Mouse (Mus musculus): ENCODE measurements around the gene Trp53rkb. TPM values are rescaled to one million over a fixed set of nuclear protein-coding genes. Genes with fewer than 3 reads are reported as not detected.

Gene Trp53rkb
- total and polyA plus RNA-seq, 2 experiments: 1.8 to 3.0 TPM

DNA sequence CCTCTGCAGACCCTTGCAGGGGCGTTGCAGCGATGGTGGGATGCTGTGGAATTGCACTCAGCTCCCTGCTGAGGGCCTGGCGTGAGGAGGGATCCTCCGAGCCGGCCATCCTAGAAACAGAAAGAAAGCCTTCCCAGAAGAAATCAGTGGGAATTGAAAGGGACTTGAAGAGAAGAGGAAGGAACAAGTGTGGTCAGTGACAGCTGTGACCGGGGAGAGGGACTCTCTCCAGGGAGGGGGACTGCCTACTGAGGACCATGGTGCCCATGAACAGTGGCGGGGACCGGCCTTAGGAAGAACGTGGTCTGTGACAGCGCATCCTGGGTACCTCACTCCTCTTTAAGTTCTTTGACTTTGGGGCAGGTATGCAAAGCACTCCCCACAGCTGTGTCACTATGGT lies 18.7 kb upstream of the Trp53rkb start:
- Histone ChIP-seq H3K79me2 (ENCODE audit: control insufficient read depth, insufficient read depth, low read length) (no peaks in the 10 kb centered on the region), H3K36me3 (ENCODE audit: control insufficient read depth, insufficient read depth, low read length) (no peaks in the 10 kb centered on the region), H3K4me3 (ENCODE audit: insufficient read depth, low read depth, low read length) (no peak overlapping the region), H3K27ac (replicated peaks; ENCODE audit: insufficient read depth, low read depth, low read length) (no peak overlapping the region), H3K9ac (ENCODE audit: low read depth, low read length) (no peak overlapping the region), H3K4me1 (ENCODE audit: control insufficient read depth, insufficient read depth, low read length) (no peaks in the 10 kb centered on the region), H3K27me3 (ENCODE audit: control insufficient read depth, insufficient read depth, low read length) (no peaks in the 10 kb centered on the region)
- 81% methylated on average over 10 of the region's 10 CpGs for WGBS
- no peak for DNase-seq (ENCODE audit: extremely low read depth, low read depth, low spot score)
- TF ChIP-seq CTCF (IDR thresholded peaks at IDR 0.05; ENCODE audit: low read depth, low read length) (no peak), POLR2A (IDR thresholded peaks at IDR 0.05; ENCODE audit: extremely low read depth, insufficient read depth, low read length) (no peak)

DNA sequence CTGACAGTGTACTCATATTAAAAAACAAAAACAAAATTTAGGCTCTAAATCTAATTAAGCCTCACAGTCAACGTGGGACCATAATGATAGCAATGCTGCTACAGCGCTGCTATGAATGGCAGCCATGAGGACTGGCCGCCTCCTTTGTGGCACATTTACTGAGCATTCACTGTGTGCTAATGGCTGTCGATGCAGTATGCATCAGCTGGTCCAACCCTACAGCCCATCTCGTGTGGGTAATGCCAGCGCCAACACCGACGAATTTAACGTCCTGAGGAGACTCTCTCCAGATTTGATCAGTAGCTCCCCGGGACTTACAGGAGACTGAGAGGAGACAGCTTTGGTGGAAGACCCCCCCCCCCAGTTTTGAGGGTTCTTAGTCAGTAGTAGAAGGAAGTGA lies 18.1 kb upstream of the Trp53rkb start:
- WGBS: 88% methylated on average over 10 of the region's 10 CpGs
- Histone ChIP-seq H3K4me3 (ENCODE audit: insufficient read depth, low read depth, low read length) (no peak overlapping the region), H3K27ac (replicated peaks; ENCODE audit: insufficient read depth, low read depth, low read length) (no peak overlapping the region), H3K9ac (ENCODE audit: low read depth, low read length) (no peak overlapping the region), H3K4me1 (ENCODE audit: control insufficient read depth, insufficient read depth, low read length) (no peaks in the 10 kb centered on the region), H3K27me3 (ENCODE audit: control insufficient read depth, insufficient read depth, low read length) (no peaks in the 10 kb centered on the region), H3K36me3 (ENCODE audit: control insufficient read depth, insufficient read depth, low read length) (no peaks in the 10 kb centered on the region), H3K79me2 (ENCODE audit: control insufficient read depth, insufficient read depth, low read length) (no peaks in the 10 kb centered on the region)
- TF ChIP-seq CTCF (IDR thresholded peaks at IDR 0.05; ENCODE audit: low read depth, low read length) (no peak), POLR2A (IDR thresholded peaks at IDR 0.05; ENCODE audit: extremely low read depth, insufficient read depth, low read length) (no peak)
- DNase-seq (ENCODE audit: extremely low read depth, low read depth, low spot score): no peak

DNA sequence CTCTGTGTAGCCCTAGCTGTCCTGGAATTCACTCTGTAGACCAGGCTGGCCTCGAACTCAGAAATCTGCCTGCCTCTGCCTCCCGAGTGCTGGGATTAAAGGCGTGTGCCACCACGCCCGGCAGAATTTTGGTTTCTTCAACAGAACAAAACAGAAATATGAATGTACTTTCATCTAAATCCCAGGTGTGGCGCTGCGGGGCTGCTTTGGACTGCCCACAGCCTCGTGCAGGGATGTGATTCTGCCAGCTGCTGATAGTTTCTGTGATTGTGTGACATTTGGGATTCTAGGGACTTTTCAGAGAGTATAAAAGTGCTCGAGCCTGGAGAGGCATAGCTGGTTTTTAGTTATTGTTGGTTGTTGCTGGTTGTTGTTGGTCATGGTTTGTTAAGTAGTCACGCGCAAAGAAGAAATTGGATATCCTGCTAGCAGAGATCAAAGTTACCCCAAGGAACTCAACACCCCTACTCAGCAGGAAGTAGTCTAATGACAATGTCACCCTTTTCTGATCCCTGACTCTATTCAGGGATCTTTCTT lies 16.9 kb upstream of the Trp53rkb start:
- WGBS: 75% methylated on average over 11 of the region's 11 CpGs
- H3K9ac ChIP-seq (ENCODE audit: low read depth, low read length): no peak overlapping the region
- H3K27me3 ChIP-seq (ENCODE audit: control insufficient read depth, insufficient read depth, low read length): no peaks in the 10 kb centered on the region
- no peak overlapping the region for H3K27ac ChIP-seq (replicated peaks; ENCODE audit: insufficient read depth, low read depth, low read length)
- no peak for DNase-seq (ENCODE audit: extremely low read depth, low read depth, low spot score)
- no peaks in the 10 kb centered on the region for H3K4me1 ChIP-seq (ENCODE audit: control insufficient read depth, insufficient read depth, low read length)
- no peaks in the 10 kb centered on the region for H3K79me2 ChIP-seq (ENCODE audit: control insufficient read depth, insufficient read depth, low read length)
- TF ChIP-seq POLR2A (IDR thresholded peaks at IDR 0.05; ENCODE audit: extremely low read depth, insufficient read depth, low read length) (no peak), CTCF (IDR thresholded peaks at IDR 0.05; ENCODE audit: low read depth, low read length) (no peak)
- no peak overlapping the region for H3K4me3 ChIP-seq (ENCODE audit: insufficient read depth, low read depth, low read length)
- no peaks in the 10 kb centered on the region for H3K36me3 ChIP-seq (ENCODE audit: control insufficient read depth, insufficient read depth, low read length)

DNA sequence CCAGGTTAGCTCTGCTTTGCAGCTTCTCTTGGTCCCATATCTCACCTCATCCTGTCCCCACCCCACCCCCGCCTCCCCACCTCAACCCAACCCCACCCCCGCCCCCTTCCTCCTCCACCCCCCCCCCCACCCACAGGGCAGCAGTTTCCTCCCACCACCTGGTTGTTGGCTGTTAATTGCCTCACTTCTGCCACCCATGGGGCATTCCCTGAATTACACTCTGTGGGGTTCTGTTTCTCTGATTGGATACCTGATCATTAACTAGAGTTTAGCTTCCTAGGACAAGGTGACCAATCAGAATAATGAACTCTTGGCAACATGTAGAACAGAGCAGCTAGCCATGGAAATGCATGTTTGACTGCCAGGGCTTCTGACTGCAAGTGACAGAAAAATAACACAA lies 16.1 kb upstream of the Trp53rkb start:
- H3K4me1 ChIP-seq (ENCODE audit: control insufficient read depth, insufficient read depth, low read length): no peaks in the 10 kb centered on the region
- no peaks in the 10 kb centered on the region for H3K36me3 ChIP-seq (ENCODE audit: control insufficient read depth, insufficient read depth, low read length)
- TF ChIP-seq POLR2A (IDR thresholded peaks at IDR 0.05; ENCODE audit: extremely low read depth, insufficient read depth, low read length) (no peak), CTCF (IDR thresholded peaks at IDR 0.05; ENCODE audit: low read depth, low read length) (no peak)
- no peak overlapping the region for H3K9ac ChIP-seq (ENCODE audit: low read depth, low read length)
- peak; percentile 41 for DNase-seq (ENCODE audit: extremely low read depth, low read depth, low spot score)
- H3K27me3 ChIP-seq (ENCODE audit: control insufficient read depth, insufficient read depth, low read length): no peaks in the 10 kb centered on the region
- no peak overlapping the region for H3K27ac ChIP-seq (replicated peaks; ENCODE audit: insufficient read depth, low read depth, low read length)
- WGBS: 33% methylated on average over 1 of the region's 2 CpGs
- H3K4me3 ChIP-seq (ENCODE audit: insufficient read depth, low read depth, low read length): no peak overlapping the region
- H3K79me2 ChIP-seq (ENCODE audit: control insufficient read depth, insufficient read depth, low read length): no peaks in the 10 kb centered on the region

DNA sequence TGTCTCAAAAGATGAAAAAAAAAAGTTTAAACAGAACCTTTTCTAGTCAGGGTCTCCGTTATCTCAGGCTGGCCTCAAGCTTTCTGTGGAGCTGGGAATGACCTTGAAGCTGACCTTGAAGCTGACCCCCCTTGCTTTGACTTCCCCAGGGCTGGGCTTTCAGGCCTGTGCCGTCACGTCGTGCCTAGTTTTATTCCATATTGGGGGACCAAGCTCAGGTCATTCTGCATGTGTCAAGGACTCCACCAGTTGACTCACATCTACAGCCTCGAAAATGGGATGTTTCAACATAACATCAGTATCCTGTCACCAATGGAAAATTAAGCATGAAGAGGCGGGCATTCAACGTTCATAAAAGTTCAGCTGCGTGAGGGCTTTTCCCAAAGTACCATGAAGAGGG lies 12.4 kb upstream of the Trp53rkb start:
- 87% methylated on average over 8 of the region's 8 CpGs for WGBS

DNA sequence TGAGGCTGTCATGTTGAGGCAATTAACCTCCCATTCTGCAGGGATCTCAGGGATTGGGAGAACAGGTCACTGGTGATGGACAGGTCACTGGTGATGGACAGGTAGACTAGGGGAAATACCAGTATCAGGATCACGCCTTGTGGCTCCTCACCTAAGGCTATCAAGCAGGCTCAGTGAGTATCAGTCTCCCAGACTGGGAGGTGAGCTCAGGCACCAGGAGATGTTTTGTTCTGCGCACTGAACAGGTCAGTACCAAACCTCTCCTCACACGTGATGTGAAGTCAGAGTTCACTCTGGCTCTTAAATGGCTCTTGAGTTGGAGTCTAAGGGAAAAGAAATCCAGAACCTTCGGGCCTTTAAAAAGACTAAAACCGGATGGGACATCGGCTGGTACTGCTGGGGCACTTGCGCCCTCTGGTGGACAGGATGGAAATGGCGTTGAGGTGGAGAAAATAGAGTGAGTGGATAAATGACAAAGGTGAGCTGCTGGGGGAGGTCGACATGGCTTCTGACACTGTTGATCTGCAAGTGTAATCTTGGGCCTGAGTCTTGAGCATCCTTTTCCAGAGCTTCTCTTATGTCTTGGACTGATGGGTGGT lies 11.3 kb upstream of the Trp53rkb start:
- Histone ChIP-seq H3K36me3 (ENCODE audit: control insufficient read depth, insufficient read depth, low read length) (no peaks in the 10 kb centered on the region), H3K27ac (replicated peaks; ENCODE audit: insufficient read depth, low read depth, low read length) (no peak overlapping the region), H3K4me1 (ENCODE audit: control insufficient read depth, insufficient read depth, low read length) (no peaks in the 10 kb centered on the region), H3K27me3 (ENCODE audit: control insufficient read depth, insufficient read depth, low read length) (no peaks in the 10 kb centered on the region), H3K79me2 (ENCODE audit: control insufficient read depth, insufficient read depth, low read length) (no peaks in the 10 kb centered on the region), H3K4me3 (ENCODE audit: insufficient read depth, low read depth, low read length) (no peak overlapping the region), H3K9ac (ENCODE audit: low read depth, low read length) (no peak overlapping the region)
- WGBS: 13% methylated on average over 9 of the region's 9 CpGs
- TF ChIP-seq POLR2A (IDR thresholded peaks at IDR 0.05; ENCODE audit: extremely low read depth, insufficient read depth, low read length) (no peak), CTCF (IDR thresholded peaks at IDR 0.05; ENCODE audit: low read depth, low read length) (peak; percentile 95)
- DNase-seq (ENCODE audit: extremely low read depth, low read depth, low spot score): peak; percentile 20

More for the DNA sequence above, 12.4 kb upstream of the Trp53rkb start:
- Histone ChIP-seq H3K27ac (replicated peaks; ENCODE audit: insufficient read depth, low read depth, low read length) (no peak overlapping the region), H3K79me2 (ENCODE audit: control insufficient read depth, insufficient read depth, low read length) (no peaks in the 10 kb centered on the region), H3K4me3 (ENCODE audit: insufficient read depth, low read depth, low read length) (no peak overlapping the region), H3K9ac (ENCODE audit: low read depth, low read length) (no peak overlapping the region), H3K36me3 (ENCODE audit: control insufficient read depth, insufficient read depth, low read length) (no peaks in the 10 kb centered on the region), H3K4me1 (ENCODE audit: control insufficient read depth, insufficient read depth, low read length) (no peaks in the 10 kb centered on the region), H3K27me3 (ENCODE audit: control insufficient read depth, insufficient read depth, low read length) (no peaks in the 10 kb centered on the region)
- TF ChIP-seq POLR2A (IDR thresholded peaks at IDR 0.05; ENCODE audit: extremely low read depth, insufficient read depth, low read length): no peak
- TF ChIP-seq CTCF (IDR thresholded peaks at IDR 0.05; ENCODE audit: low read depth, low read length): no peak
- no peak for DNase-seq (ENCODE audit: extremely low read depth, low read depth, low spot score)
